Mouse (Mus musculus) CH12.LX (cell line): ENCODE measurements around the gene Add2.

Source experiments
- CTCF ChIP-seq, 2 experiments: IDR thresholded peaks in 1 of 2; conservative IDR thresholded peaks in 1 of 2; 2 replicates each; pipeline ENCODE4 v1.5.1; 2011 to 2012; ENCODE audit warnings: low read depth in 2 of 2, low read length in 2 of 2, improper control_type of control experiment in 1 of 2, inconsistent platforms in 1 of 2, mild to moderate bottlenecking in 1 of 2, moderate library complexity in 1 of 2
- HCFC1 ChIP-seq: IDR thresholded peaks from 2 replicates; pipeline ENCODE4 v1.6.1; 2012; ENCODE audit warnings: low read depth, mild to moderate bottlenecking, inconsistent platforms, low read length, improper control_type of control experiment
- KAT2A ChIP-seq: IDR thresholded peaks from 2 replicates; pipeline ENCODE4 v1.6.1; 2012; ENCODE audit warnings: low read length, improper control_type of control experiment, inconsistent platforms; ENCODE audit not compliant: insufficient replicate concordance
- MAFK ChIP-seq: IDR thresholded peaks from 2 replicates; pipeline ENCODE4 v1.6.1; 2011; ENCODE audit warnings: low read length, improper control_type of control experiment; ENCODE audit not compliant: insufficient replicate concordance
- ZNF384 ChIP-seq: IDR thresholded peaks from 2 replicates; pipeline ENCODE4 v1.6.1; 2012; ENCODE audit warnings: low read depth, low read length, improper control_type of control experiment, inconsistent platforms

- TF ChIP-seq CTCF (conservative IDR thresholded peaks at IDR 0.05 in 1 of 2, IDR thresholded peaks at IDR 0.05 in 1 of 2; ENCODE audit: low read depth in 2 of 2, low read length in 2 of 2) (no peak), ZNF384 (no peak), HCFC1 (no peak), MAFK (no peak), KAT2A (no peak)
Observed at GRCm38 (mm10) chr6:86066727-86067126, 38.2 kb downstream of the Add2 start.
